Mouse (Mus musculus): ENCODE data around the gene Gm38393. TPM values are rescaled to one million over a fixed set of nuclear protein-coding genes. Genes with fewer than 3 reads are reported as not detected.

The Gm38393 gene
- 0.06 and 0.22 TPM in 2 replicates for polyA plus RNA-seq (2012; rRNA removed)

GRCm38 (mm10) chr7:60004606-60005330 is at the start of gene Gm38393, which contains the start of gene Snurf:
Gene Gm38393, minus strand, starts transcription at chr7:60005064.
Gene Snurf, minus strand, starts transcription at chr7:60005049.
- no peak for DNase-seq (ENCODE audit: low read depth, low spot score)
- WGBS: 46% methylated on average over 30 of the region's 30 CpGs

- 75% methylated on average over 6 of the region's 6 CpGs for WGBS
- no peak for DNase-seq (ENCODE audit: low read depth, low spot score)
These were observed 42.8 kb upstream of the Gm38393 start for GRCm38 (mm10) chr7:60047481-60048201.

- no peak for DNase-seq (ENCODE audit: low read depth, low spot score)
- WGBS: 28% methylated on average over 3 of the region's 3 CpGs
These were observed 8.3 kb upstream of the Gm38393 start for GRCm38 (mm10) chr7:60013186-60013585.

GRCm38 (mm10) chr7:60007727-60008360 is 3.0 kb upstream of the Gm38393 start:
- DNase-seq (ENCODE audit: low read depth, low spot score): no peak
- 40% methylated on average over 3 of the region's 3 CpGs for WGBS

- WGBS: 56% methylated on average over 2 of the region's 2 CpGs
- DNase-seq (ENCODE audit: low read depth, low spot score): no peak
These were observed 1.4 kb upstream of the Gm38393 start for GRCm38 (mm10) chr7:60006262-60006661.

- DNase-seq (ENCODE audit: low read depth, low spot score): no peak
- 46% methylated on average over 22 of the region's 22 CpGs for WGBS
These were observed 801 bp downstream of the Gm38393 start for GRCm38 (mm10) chr7:60003921-60004605.

- WGBS: 77% methylated on average over 12 of the region's 12 CpGs
These were observed 1.6 kb downstream of the Gm38393 start for GRCm38 (mm10) chr7:60003006-60003865.

GRCm38 (mm10) chr7:59978646-59979045 is 26.2 kb downstream of the Gm38393 start:
- no peak for DNase-seq (ENCODE audit: low read depth, low spot score)
- WGBS: 48% methylated on average over 1 of the region's 1 CpGs

More at GRCm38 (mm10) chr7:60003006-60003865, 1.6 kb downstream of the Gm38393 start:
- no peak for DNase-seq (ENCODE audit: low read depth, low spot score)

Other genes starting within 250 kb of the Gm38393 start
- not detected in 2 replicates for gene Snurf, start within 50 bp of the Gm38393 start, polyA plus RNA-seq (2012; rRNA removed)
- 13.9 and 18.2 TPM in 2 replicates for gene Snrpn, start 135.2 kb upstream of the Gm38393 start, polyA plus RNA-seq (2012; rRNA removed)

Data from large intestine, adult 2 months (tissue).